Mouse (Mus musculus) E14TG2a.4 (cell line): ENCODE data around the gene Eng.

Experiments
- CTCF ChIP-seq: conservative IDR thresholded peaks from 2 replicates; pipeline ENCODE4 v1.5.1; 2014; ENCODE audit warnings: low read length
- NANOG ChIP-seq: IDR thresholded peaks from 2 replicates; pipeline ENCODE4 v1.6.1; 2014; ENCODE audit warnings: borderline replicate concordance, low read length, mixed read lengths
- POU5F1 ChIP-seq: IDR thresholded peaks from 2 replicates; pipeline ENCODE4 v1.6.1; 2014; ENCODE audit warnings: low read length, borderline replicate concordance

DNA sequence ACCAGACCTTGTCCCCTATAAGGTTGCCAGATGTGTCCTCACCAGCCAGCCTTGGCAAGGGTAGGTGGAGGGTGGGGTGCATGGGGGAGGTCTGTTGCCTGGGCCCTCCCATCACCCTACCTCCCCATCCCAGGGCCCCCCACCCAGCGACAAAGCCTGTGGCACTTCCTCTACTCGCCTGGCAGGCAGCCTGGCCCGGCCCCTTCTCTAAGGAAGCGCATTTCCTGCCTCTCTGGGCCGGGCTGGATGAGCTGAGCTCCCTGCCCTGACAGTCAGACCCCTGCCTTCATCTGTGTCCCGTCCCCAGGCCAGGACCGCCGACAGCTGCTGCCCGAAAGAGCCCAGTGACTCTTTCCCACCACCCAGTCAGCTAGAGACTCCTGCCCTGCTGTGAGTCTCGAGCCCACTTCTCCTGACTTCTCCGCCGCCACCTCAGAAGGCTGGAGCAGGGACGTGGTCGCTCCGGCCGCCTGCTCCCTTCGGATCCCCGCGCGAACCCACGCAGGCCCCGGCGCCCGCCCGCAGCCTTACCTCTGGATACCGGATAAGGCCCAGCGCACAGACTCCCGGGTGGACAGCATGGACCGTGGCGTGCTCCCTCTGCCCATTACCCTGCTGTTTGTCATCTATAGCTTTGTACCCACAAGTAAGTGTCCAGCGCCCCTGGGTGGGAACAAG, at the start of gene Eng:
- TF ChIP-seq CTCF (no peak), NANOG (no peak), POU5F1 (no peak)
